Mouse (Mus musculus) fat pad, adult 2 months (tissue): ENCODE results near the gene Impdh1.
"Not testable (repeated sequence)": the region's sequence is repeated elsewhere in the genome, so short reads cannot be mapped to it uniquely, and the experiment has no call there.

Experiments
- DNase-seq: peaks from one replicate; pipeline ENCODE4 v3.0.0-alpha.2; 2011; ENCODE audit warnings: low read depth, low spot score; ENCODE audit errors: extremely low read depth

Impdh1 gene

GRCm38 (mm10) chr6:29193961-29194750, 22.0 kb downstream of the Impdh1 start:
- DNase-seq, result no peak

DNA sequence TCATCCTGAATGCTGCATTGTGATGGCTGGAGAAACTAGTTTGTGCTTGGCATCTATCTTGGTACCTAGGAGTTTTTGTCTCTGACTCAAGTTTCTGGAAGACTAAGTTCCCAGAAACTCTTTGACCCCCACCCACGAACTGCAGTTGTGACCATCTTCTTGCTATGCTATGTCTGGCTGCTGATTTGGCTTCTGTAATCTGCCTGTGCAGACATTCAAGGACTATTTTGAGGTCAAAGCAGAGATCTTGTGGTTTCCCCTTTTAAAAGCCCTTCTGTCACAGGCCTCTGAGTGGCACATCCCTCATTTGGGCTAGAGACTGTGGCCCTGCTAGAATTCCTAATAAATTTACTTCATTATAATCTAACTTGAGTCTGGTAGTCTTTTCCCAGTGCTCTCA, 28.2 kb downstream of the Impdh1 start:
- no peak for DNase-seq

GRCm38 (mm10) chr6:29179843-29180242, 36.3 kb downstream of the Impdh1 start:
- no peak for DNase-seq

DNA sequence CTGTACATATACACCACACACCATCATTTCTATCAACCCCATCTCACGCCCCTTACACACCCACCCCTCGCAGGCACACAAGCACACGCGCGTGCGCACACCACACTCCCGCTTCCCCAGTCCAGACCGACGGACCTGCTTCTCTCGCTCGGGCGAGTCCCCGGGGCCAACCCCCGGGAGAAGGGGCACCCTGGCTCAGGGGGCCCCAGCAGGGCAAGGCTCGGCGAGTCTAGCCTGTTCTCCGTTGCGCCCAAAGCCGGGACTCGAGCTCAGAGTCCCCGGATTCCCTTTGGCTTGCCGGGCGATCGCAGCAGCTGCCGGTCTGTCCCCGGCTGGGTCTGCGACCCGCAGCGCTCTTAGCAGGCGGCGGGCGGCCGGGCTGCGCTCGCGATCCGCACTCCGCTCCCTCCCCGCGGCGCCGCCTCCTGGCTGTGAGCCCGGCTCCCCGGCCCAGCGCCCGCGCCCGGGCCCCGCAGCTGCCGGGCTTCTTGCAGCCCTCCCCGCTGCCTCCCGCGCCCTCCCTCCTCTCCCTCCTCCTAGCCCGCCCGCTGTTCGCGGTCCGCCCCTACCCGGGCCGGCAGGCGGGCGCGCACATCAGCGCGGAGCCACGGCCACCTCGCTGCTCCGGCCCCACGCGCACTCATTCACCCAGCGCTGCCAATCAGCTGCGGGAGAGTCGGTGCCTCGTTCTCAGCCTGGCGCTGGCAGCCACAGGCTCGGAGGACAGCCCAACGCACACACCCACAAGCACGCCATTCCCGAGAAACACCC, 37.1 kb downstream of the Impdh1 start, which contains the start of gene Prrt4:
Gene Prrt4 (minus strand): TSS at position 697 of the 771 bp plus-strand sequence.
- DNase-seq, result no peak

DNA sequence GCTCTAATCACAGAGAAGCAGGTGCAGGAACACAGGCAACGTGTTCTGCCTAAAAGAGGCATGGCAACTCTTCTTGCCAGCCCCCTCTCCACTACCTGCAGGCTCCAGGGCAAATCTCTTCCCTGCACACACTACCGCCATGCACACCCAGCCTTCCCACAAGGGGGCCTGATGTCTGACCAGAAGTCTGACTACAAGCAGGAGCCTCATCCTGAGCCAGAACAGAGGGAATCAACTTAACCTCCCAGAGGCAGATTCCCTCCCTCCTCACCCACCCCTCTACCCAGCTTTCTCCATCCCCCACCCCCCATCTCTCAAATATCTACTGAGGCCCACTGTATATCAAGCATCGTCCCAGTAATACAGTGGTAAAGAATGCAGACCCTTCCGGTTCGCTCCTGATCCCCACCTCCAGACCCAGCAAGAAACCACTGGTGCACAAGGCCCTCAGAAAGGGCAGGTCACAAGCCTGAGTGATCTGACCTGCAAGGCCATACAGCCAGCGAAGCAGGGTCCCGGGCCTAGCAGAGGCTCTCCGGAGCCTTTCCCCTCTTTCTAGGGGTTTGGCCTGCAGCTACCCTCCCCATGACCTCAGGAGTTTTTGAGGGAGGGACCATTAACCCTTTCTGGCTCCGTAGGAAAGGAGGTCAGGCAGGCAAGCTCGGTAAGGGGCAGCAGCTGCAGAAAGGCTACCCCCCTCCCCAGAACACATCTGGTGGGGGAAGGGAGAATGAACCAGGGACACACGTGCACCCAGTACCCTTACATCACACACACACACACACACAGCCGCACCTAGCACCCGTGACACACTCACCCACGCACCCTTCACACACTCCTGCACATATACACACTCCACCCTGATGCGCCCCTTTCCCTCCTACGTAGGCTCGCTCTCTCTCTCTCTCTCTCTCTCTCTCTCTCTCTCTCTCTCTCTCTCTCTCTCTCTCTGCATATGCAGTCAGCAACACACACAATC, 38.0 kb downstream of the Impdh1 start:
- no peak for DNase-seq

DNA sequence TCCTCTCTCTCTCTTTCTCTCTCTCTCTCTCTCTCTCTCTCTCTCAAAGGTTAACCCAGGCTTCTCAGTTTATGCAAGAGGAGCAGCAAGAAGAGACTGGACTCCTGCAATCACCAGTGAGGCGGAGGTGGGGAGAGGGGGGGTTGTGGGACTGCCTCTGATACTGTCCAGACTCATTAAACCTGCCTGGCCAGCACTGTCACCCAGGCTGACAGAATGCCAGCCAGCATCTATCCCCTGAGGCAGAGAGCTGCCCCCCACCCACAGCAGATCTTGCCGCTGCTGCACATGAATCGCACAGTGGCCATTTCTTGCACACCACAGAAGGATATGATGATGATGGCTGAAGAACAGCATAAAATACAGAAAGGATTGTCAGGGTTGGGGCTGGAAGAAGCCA, 41.1 kb downstream of the Impdh1 start:
- DNase-seq, result no peak

DNA sequence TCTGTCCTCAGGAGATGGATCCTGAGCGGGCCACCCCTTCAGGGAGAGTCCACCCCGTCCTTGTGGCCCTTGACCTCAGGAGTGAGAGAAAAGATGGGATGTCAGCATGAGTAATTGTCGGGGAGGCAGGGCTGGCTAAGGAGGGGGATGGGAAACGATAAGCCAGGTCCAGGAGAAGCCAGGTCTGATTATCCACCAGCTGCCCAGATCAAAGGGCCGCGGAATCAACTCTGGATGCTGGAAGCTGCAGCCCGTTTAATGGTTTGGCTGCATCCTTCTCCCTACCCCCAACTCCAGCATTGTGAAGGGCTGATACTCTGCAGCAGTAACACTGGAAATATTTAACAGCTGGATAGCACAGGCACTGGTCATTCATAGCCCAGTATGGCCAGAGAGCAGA, 41.8 kb downstream of the Impdh1 start:
- no peak for DNase-seq

DNA sequence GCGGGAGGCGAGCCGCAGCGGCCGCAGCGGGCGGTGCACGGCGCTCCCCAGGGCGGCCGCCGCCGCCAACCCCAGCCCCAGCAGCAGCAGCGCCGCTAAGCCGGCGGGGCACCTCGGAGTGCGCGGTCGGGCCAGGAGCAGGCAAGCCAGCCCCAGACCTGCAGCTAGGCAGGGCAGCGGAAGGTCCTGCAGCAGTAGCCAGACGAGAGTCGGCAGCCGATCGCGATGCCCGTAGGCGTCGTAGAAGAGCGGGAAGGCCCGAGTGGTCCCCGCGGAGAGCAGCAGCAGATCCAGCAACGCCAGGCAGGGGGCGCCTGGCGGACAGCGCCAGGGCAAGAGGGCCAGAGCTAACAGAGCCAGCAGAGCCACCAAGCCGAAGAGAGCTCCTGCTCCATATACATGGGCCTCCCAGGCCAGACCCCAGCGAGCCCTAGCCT, 45.2 kb downstream of the Impdh1 start:
- no peak for DNase-seq

- no peak for DNase-seq
These were observed 45.9 kb downstream of the Impdh1 start for GRCm38 (mm10) chr6:29170063-29170921.

DNA sequence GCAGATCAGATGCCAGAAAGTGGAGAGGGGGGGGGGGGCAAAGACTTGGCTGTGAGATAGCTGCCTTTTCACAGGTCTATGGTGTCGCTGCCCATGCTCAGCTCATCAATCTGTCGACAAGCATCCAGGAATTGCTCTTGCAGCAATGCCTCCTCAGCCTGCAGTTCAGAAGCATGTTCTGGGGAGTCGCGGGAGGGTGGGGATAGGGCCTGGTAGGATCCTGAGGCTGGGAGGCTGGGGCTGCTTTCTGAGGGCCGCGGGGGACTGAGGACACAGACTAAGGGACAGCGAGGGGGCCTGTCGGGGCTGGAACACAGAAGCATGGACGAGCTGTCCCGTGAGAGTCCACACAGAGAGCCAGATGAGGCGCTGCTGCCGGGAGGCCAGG, 46.5 kb downstream of the Impdh1 start:
- no peak for DNase-seq

DNA sequence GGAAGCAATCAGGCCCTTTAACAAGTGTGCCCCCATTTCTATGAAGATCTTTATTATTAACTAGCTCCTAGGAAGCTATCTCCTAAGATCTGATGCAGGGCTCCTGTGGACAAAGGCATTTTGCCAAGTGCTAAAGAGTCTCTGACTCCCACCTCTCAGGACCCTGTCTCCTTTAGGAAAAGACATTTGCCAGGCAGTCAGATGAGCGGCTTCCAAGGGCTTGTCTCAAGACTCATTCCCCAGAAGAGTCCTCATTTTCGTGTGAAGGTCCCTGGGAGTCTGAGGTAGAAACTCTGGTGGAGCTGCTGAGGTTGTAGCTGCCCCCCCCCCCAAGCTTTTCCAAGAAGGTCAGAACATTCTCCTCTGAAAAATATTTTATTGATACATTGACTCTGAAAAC, 47.3 kb downstream of the Impdh1 start:
- no peak for DNase-seq

- DNase-seq, result no peak
These were observed 50.0 kb downstream of the Impdh1 start for GRCm38 (mm10) chr6:29166196-29166595.

GRCm38 (mm10) chr6:29164314-29165244, 51.6 kb downstream of the Impdh1 start, which contains the start of gene Rbm28:
TSS of gene Rbm28 (minus strand) at chr6:29165006.
- DNase-seq, result peak; percentile 59

GRCm38 (mm10) chr6:29161291-29161690, 54.9 kb downstream of the Impdh1 start:
- not testable (repeated sequence) for DNase-seq

- no peak for DNase-seq
These were observed 55.4 kb downstream of the Impdh1 start for GRCm38 (mm10) chr6:29160786-29161185.

DNA sequence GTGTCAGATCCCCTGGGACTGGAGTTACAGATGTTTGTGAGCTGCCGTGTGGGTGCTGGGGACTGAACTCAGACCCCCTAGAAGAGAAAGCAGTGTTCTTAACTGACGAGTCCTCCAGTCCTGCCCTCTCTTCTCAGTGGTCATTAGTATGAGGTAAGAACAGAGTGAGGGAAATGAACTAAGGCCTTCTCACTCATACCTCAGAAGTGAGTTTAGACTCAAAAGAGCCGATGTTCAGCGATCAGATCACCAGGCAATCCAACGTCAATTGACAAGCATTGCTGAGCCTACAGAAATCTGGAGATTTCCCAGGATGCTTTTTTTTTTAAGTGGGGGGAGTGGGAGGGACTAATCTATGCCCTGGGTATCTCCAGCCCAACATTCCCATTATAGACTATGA, 59.8 kb downstream of the Impdh1 start:
- DNase-seq, result no peak
